Mouse (Mus musculus) midbrain, embryonic 10.5 days (tissue): ENCODE data around the gene Bri3. TPM values are rescaled to one million over a fixed set of nuclear protein-coding genes. Genes with fewer than 3 reads are reported as not detected.
"Not testable (repeated sequence)": the region's sequence is repeated elsewhere in the genome, so short reads cannot be mapped to it uniquely, and the experiment has no call there.

ENCODE experiments used
- DNase-seq: peaks from one replicate; pipeline ENCODE4 v3.0.0-alpha.2; 2017; ENCODE audit warnings: low spot score
- H3K27ac ChIP-seq: fragments of 300-500 bp; sonication (generic); replicated peaks from 2 replicates; pipeline ENCODE4 v1.5.1; 2016; ENCODE audit warnings: mild to moderate bottlenecking
- H3K27me3 ChIP-seq: fragments of 300-500 bp; sonication (generic); 2 replicates; pipeline ENCODE4 v1.6.1; 2016; ENCODE audit warnings: low read depth, mild to moderate bottlenecking; ENCODE audit not compliant: poor library complexity, severe bottlenecking
- H3K36me3 ChIP-seq: fragments of 300-500 bp; sonication (generic); 2 replicates; pipeline ENCODE4 v1.6.1; 2016; ENCODE audit warnings: mild to moderate bottlenecking, moderate library complexity
- H3K4me1 ChIP-seq: fragments of 300-500 bp; sonication (generic); 2 replicates; pipeline ENCODE4 v1.6.1; 2016
- H3K4me3 ChIP-seq: fragments of 300-500 bp; sonication (generic); 2 replicates; pipeline ENCODE4 v1.5.1; 2016; ENCODE audit warnings: mild to moderate bottlenecking, moderate library complexity
- H3K9me3 ChIP-seq: fragments of 300-500 bp; sonication (generic); replicated peaks from 2 replicates; pipeline ENCODE4 v1.6.1; 2016; ENCODE audit warnings: mild to moderate bottlenecking
- WGBS: fragments of 180-500 bp; shearing (Covaris S2); methylation state at CpG from one replicate; pipeline ENCODE4 v1.1.7; 2016; 5-methylcytosine and 5-hydroxymethylcytosine counted together
- polyA plus RNA-seq: library from polyadenylated mRNA; unstranded; fragments of >200 nt; fragmentation: Nextera tagmentation; extraction: Ambion mirVana; gene quantifications from 2 replicates; pipeline ENCODE4 v1.2.1, GENCODE M21; 2016

Bri3 gene
- polyA plus RNA-seq, 1 experiment from 2014 or later = 116 TPM

DNA sequence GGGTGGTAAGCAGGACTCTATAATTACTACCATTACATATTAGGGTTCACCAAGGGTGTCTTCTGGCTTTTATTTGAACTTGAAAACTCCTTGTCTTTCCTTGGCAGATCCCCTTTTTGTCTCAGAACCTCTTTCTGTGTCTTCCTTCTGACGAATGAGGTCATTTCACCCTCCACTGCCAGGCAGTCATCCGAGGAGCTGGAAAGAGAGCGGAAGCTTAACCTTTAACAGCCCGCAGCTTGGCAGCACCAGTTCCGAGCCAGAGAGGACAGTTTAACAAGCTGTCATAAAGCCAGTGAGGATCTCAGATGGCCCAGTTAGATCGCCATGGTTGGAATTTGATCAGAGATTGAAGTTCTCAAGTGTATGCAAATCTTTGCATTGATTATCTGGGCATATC is 116.1 kb downstream of the Bri3 start:
- no peak for DNase-seq
- no peak overlapping the region for H3K4me3 ChIP-seq
- H3K9me3 ChIP-seq = no peaks in the 10 kb centered on the region
- H3K27me3 ChIP-seq = peaks cover 41% of the 10 kb centered on the region
- no peaks in the 10 kb centered on the region for H3K36me3 ChIP-seq
- peaks cover 19% of the 10 kb centered on the region for H3K4me1 ChIP-seq
- whole genome bisulfite sequencing = 63% methylated on average over 6 of the region's 6 CpGs
- no peak overlapping the region for H3K27ac ChIP-seq

DNA sequence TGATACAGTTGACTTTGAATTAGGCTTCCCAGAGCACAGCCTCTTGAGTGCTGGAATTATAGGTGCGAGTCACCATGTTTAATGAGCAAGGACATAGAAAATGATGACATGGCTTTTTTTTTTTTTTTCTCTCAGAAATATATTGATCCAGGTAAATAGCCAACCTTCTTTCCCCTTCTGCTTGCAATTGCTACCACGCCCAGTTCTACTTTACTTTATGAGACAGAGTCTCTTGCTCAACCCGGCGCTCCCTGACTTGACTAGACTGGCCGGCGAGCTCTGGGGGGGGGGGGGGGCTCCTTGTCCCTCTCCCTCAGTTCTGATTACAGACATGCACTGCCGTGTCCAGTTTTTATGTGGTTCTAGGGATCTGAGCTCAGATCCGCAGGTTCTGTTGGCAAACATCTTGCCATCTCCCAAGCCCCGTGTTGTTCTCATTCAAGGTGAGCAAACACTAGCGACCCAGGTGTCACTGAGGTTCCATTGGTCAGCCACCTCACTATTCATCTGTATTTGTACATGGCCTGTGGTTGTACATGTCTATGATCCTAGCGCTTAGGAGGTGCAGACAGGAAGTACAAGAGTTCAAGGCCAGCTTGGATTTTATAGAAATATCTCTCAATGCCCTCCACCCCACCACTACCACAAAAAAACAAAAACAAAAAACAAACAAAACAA is 120.6 kb downstream of the Bri3 start:
- H3K36me3 ChIP-seq = no peaks in the 10 kb centered on the region
- no peak for DNase-seq
- H3K4me1 ChIP-seq = no peaks in the 10 kb centered on the region; the same call in 1 of the 2 replicates
- H3K27ac ChIP-seq = no peak overlapping the region
- no peaks in the 10 kb centered on the region for H3K9me3 ChIP-seq
- H3K27me3 ChIP-seq = peaks cover 4% of the 10 kb centered on the region; the same call in 1 of the 2 replicates
- no peak overlapping the region for H3K4me3 ChIP-seq
- 90% methylated on average over 11 of the region's 11 CpGs for WGBS

DNA sequence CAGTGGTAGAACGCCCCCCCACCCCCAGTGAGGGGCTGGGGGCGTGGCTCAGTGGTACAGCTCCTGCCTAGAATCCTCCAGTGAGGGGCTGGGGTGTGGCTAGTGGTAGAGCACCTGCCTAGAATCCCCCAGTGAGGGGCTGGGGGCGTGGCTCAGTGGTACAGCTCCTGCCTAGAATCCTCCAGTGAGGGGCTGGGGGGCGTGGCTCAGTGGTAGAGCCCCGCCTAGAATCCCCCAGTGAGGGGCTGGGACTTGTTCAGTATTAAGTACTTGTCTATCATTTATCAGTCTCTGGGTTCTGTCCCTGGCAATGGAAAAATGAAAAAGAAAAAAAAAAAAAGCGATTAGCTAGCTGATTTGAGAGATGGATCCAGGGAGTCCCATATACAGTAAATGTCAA is 122.3 kb downstream of the Bri3 start:
- not testable (repeated sequence) for DNase-seq, H3K27me3 ChIP-seq, H3K4me3 ChIP-seq, H3K4me1 ChIP-seq, H3K9me3 ChIP-seq, H3K27ac ChIP-seq, H3K36me3 ChIP-seq
- WGBS = 77% methylated on average over 6 of the region's 6 CpGs

DNA sequence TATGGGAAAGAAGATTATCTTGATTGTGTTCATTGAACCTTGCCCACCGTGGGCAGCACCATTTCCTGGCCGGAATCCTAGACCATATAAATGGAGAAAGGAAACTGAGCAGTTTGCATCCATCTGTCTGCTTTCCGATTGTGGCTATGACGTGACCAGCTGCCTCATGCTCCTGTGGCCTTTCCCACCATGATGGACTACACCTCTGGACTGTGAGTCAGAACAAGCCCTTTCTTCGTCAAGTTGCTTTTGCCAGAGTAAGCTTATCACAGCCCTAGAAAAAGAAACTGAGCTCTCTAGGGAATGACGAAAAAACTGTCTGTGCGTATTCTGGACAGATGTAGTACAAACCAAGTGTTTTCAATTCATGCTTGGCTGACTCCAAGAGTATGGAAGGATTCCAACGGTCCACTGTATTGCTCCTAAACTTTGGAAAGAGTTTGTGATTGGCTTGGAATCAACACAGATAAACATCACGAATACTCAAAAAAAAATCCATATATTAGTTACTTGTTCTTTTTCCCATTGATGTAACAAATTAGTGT is 124.5 kb downstream of the Bri3 start:
- Histone ChIP-seq H3K27ac (no peak overlapping the region), H3K27me3 (no peaks in the 10 kb centered on the region), H3K36me3 (no peaks in the 10 kb centered on the region), H3K9me3 (no peaks in the 10 kb centered on the region), H3K4me3 (no peak overlapping the region), H3K4me1 (peaks cover 13% of the 10 kb centered on the region)
- DNase-seq = no peak
- 88% methylated on average over 9 of the region's 9 CpGs for WGBS

DNA sequence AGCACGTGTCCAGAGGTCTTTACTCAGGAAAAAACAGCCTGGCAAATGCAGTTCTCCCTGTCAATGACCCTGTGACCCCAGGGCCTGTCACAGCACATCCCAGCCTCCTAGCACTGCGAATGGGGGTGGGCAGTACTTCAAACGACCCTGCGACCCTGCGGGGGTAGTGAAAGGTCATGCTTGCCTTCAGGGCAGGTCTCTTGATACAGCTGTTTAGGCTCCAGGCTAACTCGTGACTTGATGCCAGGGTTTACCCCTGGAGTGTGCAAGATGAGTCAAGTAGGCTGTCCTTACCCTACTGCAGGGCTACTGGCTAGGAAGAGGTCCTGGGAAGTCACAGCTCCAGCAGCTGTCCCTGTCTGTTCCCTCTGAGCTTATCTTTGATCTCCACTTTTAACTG is 126.7 kb downstream of the Bri3 start:
- H3K4me3 ChIP-seq = no peak overlapping the region
- H3K4me1 ChIP-seq = peaks cover 13% of the 10 kb centered on the region
- H3K27me3 ChIP-seq = no peaks in the 10 kb centered on the region
- H3K27ac ChIP-seq = peak overlapping the region; percentile 43
- WGBS = 5% methylated on average over 6 of the region's 6 CpGs
- peak; percentile 46 for DNase-seq
- no peaks in the 10 kb centered on the region for H3K36me3 ChIP-seq
- H3K9me3 ChIP-seq = no peaks in the 10 kb centered on the region

DNA sequence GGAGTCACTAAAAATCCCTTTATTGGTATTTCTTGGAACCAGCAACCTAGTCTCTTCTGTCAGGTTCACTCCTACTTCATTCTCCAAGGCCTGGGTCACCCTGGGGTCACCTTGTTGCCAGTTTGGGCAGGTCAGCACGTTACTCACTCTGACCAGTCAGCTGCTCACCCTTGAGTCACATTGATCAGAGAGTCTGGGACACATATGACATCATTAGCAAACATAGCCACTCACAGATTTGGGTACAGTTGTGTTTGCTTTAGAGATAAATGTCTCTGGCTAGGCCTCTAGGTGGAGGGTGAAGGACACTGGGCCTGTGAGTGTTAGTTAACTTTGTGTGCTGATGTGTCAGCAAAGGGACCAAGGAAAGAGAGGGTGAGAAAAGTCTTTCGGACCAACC is 127.9 kb downstream of the Bri3 start:
- Histone ChIP-seq H3K27ac (no peak overlapping the region), H3K36me3 (no peaks in the 10 kb centered on the region), H3K9me3 (no peaks in the 10 kb centered on the region), H3K4me3 (no peak overlapping the region), H3K4me1 (peaks cover 13% of the 10 kb centered on the region), H3K27me3 (no peaks in the 10 kb centered on the region)
- WGBS = 74% methylated on average over 2 of the region's 2 CpGs
- DNase-seq = no peak

DNA sequence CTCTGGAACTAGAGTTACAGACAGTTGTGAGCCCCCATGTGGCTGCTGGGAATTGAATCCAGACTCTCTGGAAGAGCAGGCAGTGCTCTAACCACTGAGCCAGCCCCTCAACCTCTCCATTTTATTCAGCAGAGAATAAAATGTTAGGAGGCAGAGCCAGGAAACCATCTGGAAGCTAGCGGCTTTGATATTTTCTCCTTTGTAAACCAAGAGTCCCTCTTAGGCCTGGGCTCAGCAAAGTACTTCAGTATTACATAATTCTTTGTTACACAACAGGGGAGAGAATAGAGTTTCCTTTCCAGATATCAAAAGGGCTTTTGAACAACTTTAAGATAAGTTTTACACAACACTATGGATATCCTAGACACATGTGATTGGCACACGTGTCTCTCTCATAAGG is 128.6 kb downstream of the Bri3 start:
- no peak for DNase-seq
- 83% methylated on average over 2 of the region's 2 CpGs for WGBS
- Histone ChIP-seq H3K36me3 (no peaks in the 10 kb centered on the region), H3K27ac (no peak overlapping the region), H3K27me3 (no peaks in the 10 kb centered on the region), H3K4me1 (peaks cover 13% of the 10 kb centered on the region), H3K4me3 (no peak overlapping the region), H3K9me3 (no peaks in the 10 kb centered on the region)

DNA sequence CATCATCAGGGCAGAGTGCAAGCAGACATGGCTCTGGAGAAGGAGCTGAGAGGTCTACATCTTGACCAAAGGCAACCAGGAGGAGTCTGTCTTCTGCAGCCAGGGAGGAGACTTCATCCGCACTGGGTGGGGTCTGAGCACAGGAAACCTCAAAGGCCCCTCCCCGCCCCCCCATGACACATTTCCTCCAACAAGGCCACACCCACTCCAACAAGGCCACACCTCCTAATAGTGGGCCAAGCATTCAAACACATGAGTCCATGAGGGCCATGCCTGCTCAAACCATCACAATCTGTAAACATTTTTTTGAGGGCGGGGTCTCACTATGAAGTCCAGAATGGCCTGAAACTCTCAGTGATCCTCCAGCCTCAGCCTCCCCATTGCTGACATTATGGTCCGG is 135.2 kb downstream of the Bri3 start:
- H3K27me3 ChIP-seq = no peaks in the 10 kb centered on the region
- no peak overlapping the region for H3K27ac ChIP-seq
- H3K36me3 ChIP-seq = no peaks in the 10 kb centered on the region
- no peaks in the 10 kb centered on the region for H3K4me1 ChIP-seq
- no peak for DNase-seq
- peaks cover 5% of the 10 kb centered on the region; the same call in 1 of the 2 replicates for H3K9me3 ChIP-seq
- H3K4me3 ChIP-seq = no peak overlapping the region
- WGBS = 91% methylated on average over 4 of the region's 4 CpGs

DNA sequence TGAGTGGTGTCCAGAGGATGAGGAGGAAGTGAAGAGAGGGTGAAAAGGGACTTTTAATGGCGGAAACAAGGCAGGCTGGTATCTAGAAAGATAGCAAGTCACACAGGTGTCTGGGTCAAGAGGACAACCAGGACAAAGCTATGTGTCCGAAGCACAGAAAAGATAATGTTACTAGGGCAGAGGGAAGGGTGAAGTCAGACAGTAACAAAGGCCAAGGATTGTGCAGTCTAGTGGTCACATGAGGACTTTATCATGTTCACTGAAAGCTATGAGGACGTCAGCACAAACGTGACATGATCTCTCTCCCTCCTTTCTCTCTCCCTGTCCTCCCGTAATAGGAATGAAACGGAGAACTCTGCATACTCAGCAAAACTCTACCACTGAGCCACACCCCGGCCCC is 136.5 kb downstream of the Bri3 start:
- no peak for DNase-seq
- Histone ChIP-seq H3K27ac (no peak overlapping the region), H3K36me3 (no peaks in the 10 kb centered on the region), H3K4me3 (no peak overlapping the region), H3K4me1 (no peaks in the 10 kb centered on the region), H3K27me3 (no peaks in the 10 kb centered on the region), H3K9me3 (peaks cover 14% of the 10 kb centered on the region)
- WGBS = 91% methylated on average over 7 of the region's 7 CpGs

DNA sequence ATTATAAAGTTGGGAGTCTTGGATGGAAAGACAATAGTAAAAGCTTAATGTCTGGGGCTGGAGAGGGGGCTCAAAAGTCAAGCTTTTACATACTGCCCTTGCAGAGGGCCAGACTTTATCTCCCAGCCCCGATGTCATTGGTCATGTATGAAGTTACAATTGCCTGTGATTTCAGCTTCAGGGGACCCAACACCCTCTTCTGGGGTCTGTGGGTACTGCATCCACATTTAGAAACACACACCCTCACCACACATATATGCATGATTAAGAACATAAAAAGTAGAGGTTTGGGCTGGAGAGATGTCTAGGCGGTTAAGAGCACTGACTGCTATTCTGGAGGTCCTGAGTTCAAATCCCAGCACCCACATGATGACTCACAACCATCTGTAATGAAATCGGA is 137.5 kb downstream of the Bri3 start:
- peaks cover 14% of the 10 kb centered on the region for H3K9me3 ChIP-seq
- H3K4me1 ChIP-seq = no peaks in the 10 kb centered on the region
- H3K4me3 ChIP-seq = no peak overlapping the region
- H3K36me3 ChIP-seq = no peaks in the 10 kb centered on the region
- H3K27me3 ChIP-seq = no peaks in the 10 kb centered on the region
- no peak for DNase-seq
- no peak overlapping the region for H3K27ac ChIP-seq
- WGBS = 73% methylated on average over 3 of the region's 3 CpGs

DNA sequence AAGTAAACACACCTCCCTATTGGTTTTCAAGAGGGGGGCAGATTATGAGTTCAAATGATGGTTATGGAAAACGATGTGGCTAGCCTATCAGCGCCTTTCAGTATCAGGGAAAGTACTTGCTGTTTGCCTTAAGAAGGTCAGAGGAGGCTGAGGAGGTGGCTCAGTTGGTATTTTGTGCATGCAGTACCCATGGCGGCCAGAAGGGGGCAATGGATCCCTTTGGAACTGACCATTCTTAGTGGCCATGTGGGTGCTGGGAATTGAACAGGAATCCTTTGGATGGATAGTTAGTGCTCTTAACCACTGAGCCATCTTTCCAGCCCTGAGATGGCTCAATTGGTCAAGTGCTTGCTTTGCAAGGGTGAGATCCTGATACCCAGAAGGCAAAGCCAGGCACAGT is 139.7 kb downstream of the Bri3 start:
- Histone ChIP-seq H3K4me1 (no peaks in the 10 kb centered on the region), H3K4me3 (no peak overlapping the region), H3K36me3 (no peaks in the 10 kb centered on the region), H3K27me3 (no peaks in the 10 kb centered on the region), H3K9me3 (peaks cover 14% of the 10 kb centered on the region), H3K27ac (no peak overlapping the region)
- DNase-seq = no peak
- WGBS = 73% methylated on average over 3 of the region's 3 CpGs

DNA sequence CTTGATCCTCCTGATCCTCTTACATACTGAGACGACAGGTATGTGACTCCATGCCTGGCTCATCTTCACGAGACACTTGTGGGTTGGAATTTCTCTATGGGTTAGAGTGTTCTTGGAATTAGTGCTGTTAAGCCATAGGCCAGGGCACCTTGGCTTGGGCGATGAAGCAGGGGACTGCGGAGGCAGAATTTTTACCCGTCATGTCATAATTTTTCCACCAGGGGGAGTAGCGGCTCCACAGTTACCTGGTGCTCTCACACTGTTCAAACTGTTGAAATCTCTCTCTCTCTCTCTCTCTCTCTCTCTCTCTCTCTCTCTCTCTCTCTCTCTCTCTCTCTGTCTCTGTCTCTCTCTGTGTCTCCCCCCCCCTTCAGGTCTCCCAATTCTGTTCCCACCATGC is 143.6 kb downstream of the Bri3 start:
- 13% methylated on average over 6 of the region's 6 CpGs for WGBS

DNA sequence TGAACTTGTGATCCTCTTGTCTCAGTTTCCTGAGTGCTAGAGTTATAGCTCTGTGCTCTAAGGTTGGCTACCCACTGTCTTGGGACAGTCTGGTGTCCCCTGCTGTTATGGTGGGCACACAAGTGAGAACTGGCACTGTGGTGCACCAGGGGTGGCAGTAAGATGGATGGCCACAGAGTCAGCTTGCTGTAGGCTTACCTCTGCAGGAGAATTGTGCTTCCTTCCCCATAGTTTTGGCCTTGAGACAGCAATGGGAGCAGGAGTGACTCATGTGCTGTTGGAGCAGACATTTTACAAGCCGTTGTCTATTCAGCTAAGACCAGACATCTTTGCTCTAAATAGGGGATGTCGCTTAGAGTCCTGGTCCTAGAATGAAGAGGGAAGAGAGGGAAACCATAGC is 149.9 kb downstream of the Bri3 start:
- no peak for DNase-seq
- Histone ChIP-seq H3K36me3 (no peaks in the 10 kb centered on the region), H3K4me3 (no peak overlapping the region), H3K9me3 (0 out of 2 replicates have a peak, but pooled peaks cover 3% of the 10 kb centered on the region), H3K4me1 (no peaks in the 10 kb centered on the region), H3K27ac (no peak overlapping the region), H3K27me3 (no peaks in the 10 kb centered on the region)
- WGBS = 88% methylated on average over 2 of the region's 2 CpGs

More for the DNA sequence above, 143.6 kb downstream of the Bri3 start:
- peak; percentile 56 for DNase-seq
- Histone ChIP-seq H3K27me3 (no peaks in the 10 kb centered on the region), H3K4me3 (no peak overlapping the region), H3K36me3 (no peaks in the 10 kb centered on the region), H3K27ac (no peak overlapping the region), H3K4me1 (no peaks in the 10 kb centered on the region), H3K9me3 (peaks cover 14% of the 10 kb centered on the region)
